Mouse (Mus musculus) liver, adult 2 months (tissue): ENCODE results near the gene Atp1a2. TPM values are rescaled to one million over a fixed set of nuclear protein-coding genes. Genes with fewer than 3 reads are reported as not detected.

Experiments
- DNase-seq: peaks from one replicate; pipeline ENCODE4 v3.0.0-alpha.2; 2011; ENCODE audit warnings: low read depth, low spot score; ENCODE audit errors: extremely low read depth
- H3K27ac ChIP-seq: fragments of 200-500 bp; replicated peaks from 2 replicates; pipeline ENCODE4 v1.5.1; 2012; ENCODE audit warnings: low read depth, mild to moderate bottlenecking, control low read depth, inconsistent platforms, low read length; ENCODE audit not compliant: insufficient read depth
- H3K27me3 ChIP-seq: fragments of 200-500 bp; 2 replicates; pipeline ENCODE4 v1.6.1; 2012; ENCODE audit warnings: mild to moderate bottlenecking, moderate library complexity, low read length, inconsistent platforms; ENCODE audit not compliant: control insufficient read depth, insufficient read depth
- H3K36me3 ChIP-seq: fragments of 200-500 bp; 2 replicates; pipeline ENCODE4 v1.6.1; 2012; ENCODE audit warnings: low read length, inconsistent platforms; ENCODE audit not compliant: control insufficient read depth, insufficient read depth
- H3K4me1 ChIP-seq: fragments of 200-500 bp; 2 replicates; pipeline ENCODE4 v1.6.1; 2011; ENCODE audit warnings: low read length; ENCODE audit not compliant: control insufficient read depth, insufficient read depth
- H3K4me3 ChIP-seq: fragments of 200-500 bp; 2 replicates; pipeline ENCODE4 v1.5.1; 2011; ENCODE audit warnings: low read depth, mild to moderate bottlenecking, control low read depth, low read length, moderate library complexity; ENCODE audit not compliant: insufficient read depth
- H3K79me2 ChIP-seq: fragments of 200-500 bp; 2 replicates; pipeline ENCODE4 v1.6.1; 2012; ENCODE audit warnings: inconsistent platforms, mild to moderate bottlenecking, low read length, moderate library complexity; ENCODE audit not compliant: control insufficient read depth, insufficient read depth
- H3K9ac ChIP-seq: fragments of 200-500 bp; 2 replicates; pipeline ENCODE4 v1.6.1; 2012; ENCODE audit warnings: low read depth, mild to moderate bottlenecking, control low read depth, inconsistent platforms, low read length
- CTCF ChIP-seq: fragments of 200-500 bp; IDR thresholded peaks from 2 replicates; pipeline ENCODE4 v1.5.1; 2011; ENCODE audit warnings: low read depth, low read length, control low read depth
- POLR2A ChIP-seq: fragments of 200-500 bp; IDR thresholded peaks from 2 replicates; pipeline ENCODE4 v1.6.1; 2011; ENCODE audit warnings: low read length, control low read depth; ENCODE audit not compliant: insufficient read depth; ENCODE audit errors: extremely low read depth
- WGBS: fragments of 180-500 bp; shearing (Covaris S2); methylation state at CpG from one replicate; pipeline ENCODE4 v1.1.7; 2018; 5-methylcytosine and 5-hydroxymethylcytosine counted together
- polyA plus RNA-seq: library from polyadenylated mRNA; depleted of rRNA; stranded (reverse); fragments of >200 nt; gene quantifications from 2 replicates; pipeline ENCODE4 v1.2.3, GENCODE M21; 2012
- total RNA-seq: library from RNA; depleted of rRNA; stranded (reverse); fragments of >200 nt; gene quantifications from 2 replicates; pipeline ENCODE4 v1.2.3, GENCODE M21; 2014

Gene Atp1a2
- total and polyA plus RNA-seq, 2 experiments = 0.59 to 0.92 TPM

- TF ChIP-seq CTCF = 0 out of 2 replicates have a peak, but pooled peaks have one; percentile 7
- 0 out of 2 replicates have a peak, but pooled peaks have one; percentile 5 for TF ChIP-seq POLR2A
- Histone ChIP-seq H3K4me1 (peaks cover 19% of the 10 kb centered on the region), H3K79me2 (peaks cover 7% of the 10 kb centered on the region; the same call in 1 of the 2 replicates), H3K9ac (peak overlapping the region; percentile 82), H3K27ac (peak overlapping the region; percentile 91), H3K36me3 (no peaks in the 10 kb centered on the region), H3K27me3 (no peaks in the 10 kb centered on the region), H3K4me3 (peak overlapping the region; percentile 65)
- under 1% methylated on average over 23 of the region's 23 CpGs for WGBS
- peak; percentile 91 for DNase-seq
These were observed 13.5 kb upstream of the Atp1a2 start for GRCm38 (mm10) chr1:172311248-172311906.

GRCm38 (mm10) chr1:172309699-172310398, 12.0 kb upstream of the Atp1a2 start:
- peaks cover 19% of the 10 kb centered on the region for H3K4me1 ChIP-seq
- peak; percentile 76 for DNase-seq
- H3K9ac ChIP-seq = peak overlapping the region; percentile 77

GRCm38 (mm10) chr1:172308409-172308808, 10.5 kb upstream of the Atp1a2 start:
- H3K4me1 ChIP-seq = peaks cover 19% of the 10 kb centered on the region
- H3K4me3 ChIP-seq = no peak overlapping the region
- WGBS = 100% methylated on average over 1 of the region's 1 CpGs
- H3K79me2 ChIP-seq = peaks cover 7% of the 10 kb centered on the region; the same call in 1 of the 2 replicates
- H3K27me3 ChIP-seq = no peaks in the 10 kb centered on the region
- no peak overlapping the region for H3K9ac ChIP-seq
- no peak for TF ChIP-seq POLR2A
- TF ChIP-seq CTCF = no peak
- no peak for DNase-seq
- H3K27ac ChIP-seq = no peak overlapping the region
- H3K36me3 ChIP-seq = no peaks in the 10 kb centered on the region

More at GRCm38 (mm10) chr1:172309699-172310398, 12.0 kb upstream of the Atp1a2 start:
- peak overlapping the region; percentile 89 for H3K27ac ChIP-seq
- under 1% methylated on average over 14 of the region's 14 CpGs for whole genome bisulfite sequencing
- peak overlapping the region; percentile 33 for H3K4me3 ChIP-seq
- H3K27me3 ChIP-seq = no peaks in the 10 kb centered on the region
- TF ChIP-seq CTCF (peak; percentile 93), POLR2A (no peak)
- no peaks in the 10 kb centered on the region for H3K36me3 ChIP-seq
- H3K79me2 ChIP-seq = peaks cover 7% of the 10 kb centered on the region; the same call in 1 of the 2 replicates

GRCm38 (mm10) chr1:172307936-172308335, 10.1 kb upstream of the Atp1a2 start:
- peak; percentile 71 for DNase-seq
- Histone ChIP-seq H3K36me3 (no peaks in the 10 kb centered on the region), H3K4me1 (peaks cover 16% of the 10 kb centered on the region), H3K27ac (no peak overlapping the region), H3K27me3 (no peaks in the 10 kb centered on the region), H3K9ac (no peak overlapping the region), H3K79me2 (peaks cover 3% of the 10 kb centered on the region; the same call in 1 of the 2 replicates), H3K4me3 (no peak overlapping the region)
- TF ChIP-seq CTCF (no peak), POLR2A (no peak)
- WGBS = 19% methylated on average over 10 of the region's 10 CpGs

- Histone ChIP-seq H3K4me3 (no peak overlapping the region), H3K4me1 (peaks cover 16% of the 10 kb centered on the region)
These were observed 9.0 kb upstream of the Atp1a2 start for GRCm38 (mm10) chr1:172306885-172307284.

More at GRCm38 (mm10) chr1:172306885-172307284, 9.0 kb upstream of the Atp1a2 start:
- Histone ChIP-seq H3K27me3 (no peaks in the 10 kb centered on the region), H3K27ac (no peak overlapping the region), H3K9ac (no peak overlapping the region), H3K79me2 (no peaks in the 10 kb centered on the region), H3K36me3 (no peaks in the 10 kb centered on the region)
- no peak for TF ChIP-seq POLR2A
- no peak for TF ChIP-seq CTCF
- DNase-seq = no peak
- 85% methylated on average over 6 of the region's 6 CpGs for WGBS
